Mouse (Mus musculus) liver, embryonic 14.5 days (tissue): Measurements from ENCODE around the gene Ptprd. TPM values are rescaled to one million over a fixed set of nuclear protein-coding genes. Genes with fewer than 3 reads are reported as not detected.

Experiments
- ATAC-seq: fragments of 200-750 bp; cut with Nextera tagmentation; 2 replicates; pipeline ENCODE4 v1.8.0; 2017; ENCODE audit warnings: moderate number of reproducible peaks, mild to moderate bottlenecking, moderate library complexity; ENCODE audit not compliant: insufficient read depth
- DNase-seq, 3 experiments: peaks; one replicate each; pipeline ENCODE4 v3.0.0-alpha.2; 2012 to 2013; ENCODE audit warnings: low read depth in 3 of 3, low spot score in 3 of 3
- H3K27ac ChIP-seq: fragments of 300-500 bp; sonication (generic); 2 replicates; pipeline ENCODE4 v1.5.1; 2014; ENCODE audit warnings: moderate library complexity, mild to moderate bottlenecking, control low read depth, inconsistent platforms
- H3K27me3 ChIP-seq: fragments of 300-500 bp; sonication (generic); 2 replicates; pipeline ENCODE4 v1.6.1; 2014; ENCODE audit warnings: mild to moderate bottlenecking, low read length, moderate library complexity; ENCODE audit not compliant: control insufficient read depth, insufficient read depth
- H3K36me3 ChIP-seq: fragments of 300-500 bp; sonication (generic); replicated peaks from 2 replicates; pipeline ENCODE4 v1.6.1; 2014; ENCODE audit warnings: low read depth; ENCODE audit not compliant: control insufficient read depth, insufficient read depth
- H3K4me1 ChIP-seq, 2 experiments: fragments of 200-500 bp in 1 of 2; fragments of 300-500 bp in 1 of 2; sonication (generic) in 1 of 2; replicated peaks; 2 replicates each; pipeline ENCODE4 v1.6.1; 2012 to 2014; ENCODE audit warnings: antibody characterized with exemption in 1 of 2, inconsistent platforms in 1 of 2, low read length in 1 of 2; ENCODE audit not compliant: control insufficient read depth in 2 of 2, insufficient read depth in 2 of 2
- H3K4me2 ChIP-seq: fragments of 300-500 bp; sonication (generic); 2 replicates; pipeline ENCODE4 v1.6.1; 2014; ENCODE audit warnings: low read depth, mild to moderate bottlenecking, control low read depth, moderate library complexity
- H3K4me3 ChIP-seq, 2 experiments: fragments of 200-500 bp in 1 of 2; fragments of 300-500 bp in 1 of 2; sonication (generic) in 1 of 2; 2 replicates each; pipeline ENCODE4 v1.5.1; 2012 to 2014; ENCODE audit warnings: low read depth in 2 of 2, low read length in 2 of 2, mild to moderate bottlenecking in 2 of 2, control low read depth in 1 of 2, inconsistent platforms in 1 of 2, moderate library complexity in 1 of 2; ENCODE audit not compliant: insufficient read depth in 1 of 2
- H3K9ac ChIP-seq: fragments of 300-500 bp; sonication (generic); replicated peaks from 2 replicates; pipeline ENCODE4 v1.6.1; 2014; ENCODE audit warnings: mild to moderate bottlenecking, control low read depth, moderate library complexity
- H3K9me3 ChIP-seq: fragments of 300-500 bp; sonication (generic); 2 replicates; pipeline ENCODE4 v1.6.1; 2016; ENCODE audit warnings: low read length, mixed read lengths; ENCODE audit not compliant: control insufficient read depth
- CTCF ChIP-seq: IDR thresholded peaks from 2 replicates; pipeline ENCODE4 v1.5.1; 2016; ENCODE audit warnings: antibody characterized with exemption, low read depth, control low read depth
- EP300 ChIP-seq: IDR thresholded peaks from 2 replicates; pipeline ENCODE4 v1.6.1; 2016; ENCODE audit warnings: antibody characterized with exemption, low read depth
- WGBS: fragments of 180-500 bp; shearing (Covaris S2); extraction: QIAGEN DNeasy Blood & Tissue Kit; methylation state at CpG from one replicate; pipeline ENCODE4 v1.1.7; 2014; ENCODE audit not compliant: insufficient replicate concordance; 5-methylcytosine and 5-hydroxymethylcytosine counted together
- polyA plus RNA-seq, 2 experiments: library from polyadenylated mRNA; depleted of rRNA in 1 of 2; stranded (reverse) in 1 of 2; unstranded in 1 of 2; fragments of >200 nt; fragmentation: Nextera tagmentation in 1 of 2; extraction: Ambion mirVana in 1 of 2; gene quantifications; 2 replicates each; pipeline versions ENCODE4 v1.2.1 to v1.2.3; 2012 to 2014

Gene Ptprd
- polyA plus RNA-seq, 2 experiments = 1.5 to 2.8 TPM

DNA sequence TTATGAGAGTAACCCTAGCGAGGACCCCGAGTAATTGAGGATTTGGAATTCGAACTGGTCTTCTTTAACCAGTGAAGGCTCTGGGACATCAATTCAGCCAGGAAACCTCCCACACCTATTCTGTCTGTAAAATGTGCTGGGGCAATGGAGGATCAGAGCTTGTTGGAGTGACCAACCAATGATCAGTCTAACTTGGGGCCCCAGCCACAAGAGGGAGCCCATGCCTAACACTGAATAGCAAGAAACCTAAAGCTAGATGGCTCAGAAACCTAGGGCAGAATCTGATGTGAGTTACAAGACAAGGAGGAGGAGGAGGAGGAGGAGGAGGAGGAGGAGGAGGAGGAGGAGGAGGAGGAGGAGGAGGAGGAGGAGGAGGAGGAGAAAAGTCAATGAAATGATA is 1128.6 kb downstream of the Ptprd start:
- no peak for ATAC-seq
- Histone ChIP-seq H3K9me3 (no peaks in the 10 kb centered on the region), H3K4me3 (no peak overlapping the region), H3K9ac (no peak overlapping the region), H3K27ac (no peak overlapping the region), H3K27me3 (no peaks in the 10 kb centered on the region), H3K36me3 (no peaks in the 10 kb centered on the region), H3K4me1 (no peaks in the 10 kb centered on the region), H3K4me2 (no peak overlapping the region)
- TF ChIP-seq EP300 (no peak), CTCF (peak; percentile 41)
- WGBS = 47% methylated on average over 3 of the region's 3 CpGs
- DNase-seq = peak in 1 of 3 experiments; percentile 3

DNA sequence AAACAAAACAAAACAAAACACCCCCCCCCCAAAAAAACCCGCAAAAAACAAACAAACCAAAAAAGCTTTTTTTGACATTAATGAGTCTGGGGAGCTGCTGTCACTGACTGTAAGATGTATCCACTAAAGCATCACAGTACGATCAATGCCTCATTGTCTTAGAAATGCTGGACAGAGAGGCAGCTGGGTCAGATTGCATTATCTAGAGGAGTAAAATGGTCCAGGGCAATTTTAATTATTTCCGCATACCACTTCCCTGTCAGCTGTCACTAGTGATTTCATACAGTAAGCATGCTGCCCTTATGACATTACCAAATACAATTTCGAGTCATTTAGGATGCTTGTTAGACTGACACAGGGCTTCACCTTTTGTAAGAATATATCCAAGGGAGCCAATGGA is 1134.2 kb downstream of the Ptprd start:
- WGBS = 71% methylated on average over 4 of the region's 4 CpGs
- DNase-seq = no peak
- H3K27me3 ChIP-seq = no peaks in the 10 kb centered on the region
- no peaks in the 10 kb centered on the region for H3K36me3 ChIP-seq
- H3K27ac ChIP-seq = no peak overlapping the region
- H3K9me3 ChIP-seq = no peaks in the 10 kb centered on the region
- H3K4me1 ChIP-seq = no peaks in the 10 kb centered on the region
- TF ChIP-seq EP300 (no peak), CTCF (no peak)
- H3K4me3 ChIP-seq = no peak overlapping the region
- H3K4me2 ChIP-seq = no peak overlapping the region
- no peak overlapping the region for H3K9ac ChIP-seq
- ATAC-seq = no peak

DNA sequence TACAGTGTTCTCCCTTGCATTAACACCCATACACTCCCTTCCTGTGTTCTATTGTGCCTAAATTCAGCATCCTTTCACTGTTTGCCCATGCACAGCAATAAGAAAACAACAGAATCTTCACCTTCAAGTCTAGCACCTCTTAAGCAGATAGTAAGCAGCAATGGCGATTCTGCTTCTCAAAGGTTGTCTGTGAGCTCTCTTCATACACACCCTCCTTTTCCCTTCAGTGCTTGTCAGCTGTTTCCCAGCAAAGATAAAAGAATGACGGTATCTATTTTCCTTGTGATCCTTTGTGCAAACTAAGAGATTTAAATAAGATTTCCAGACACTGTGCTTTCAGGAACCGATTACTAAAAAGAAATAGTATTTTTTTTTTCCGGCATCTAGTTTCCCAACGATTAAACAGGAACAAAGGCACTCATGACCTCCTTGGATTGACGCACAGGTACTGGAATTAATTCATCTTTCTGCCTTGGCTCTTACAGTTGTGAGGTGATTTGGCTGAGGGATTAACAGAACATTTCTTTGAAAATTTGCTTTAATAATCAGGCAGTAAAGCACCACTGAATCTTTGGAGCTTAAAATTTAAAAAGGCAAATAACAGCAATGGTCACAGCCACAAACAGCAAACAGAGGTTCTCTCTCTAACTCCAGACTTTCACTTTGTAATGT is 1161.1 kb downstream of the Ptprd start:
- ATAC-seq = no peak
- no peak overlapping the region for H3K27ac ChIP-seq
- H3K4me1 ChIP-seq = no peaks in the 10 kb centered on the region
- H3K4me3 ChIP-seq = no peak overlapping the region
- no peaks in the 10 kb centered on the region for H3K27me3 ChIP-seq
- 72% methylated on average over 6 of the region's 6 CpGs for WGBS
- no peak for DNase-seq
- H3K4me2 ChIP-seq = no peak overlapping the region
- no peak overlapping the region for H3K9ac ChIP-seq
- H3K9me3 ChIP-seq = no peaks in the 10 kb centered on the region
- no peaks in the 10 kb centered on the region for H3K36me3 ChIP-seq
- TF ChIP-seq CTCF = no peak
- no peak for TF ChIP-seq EP300

DNA sequence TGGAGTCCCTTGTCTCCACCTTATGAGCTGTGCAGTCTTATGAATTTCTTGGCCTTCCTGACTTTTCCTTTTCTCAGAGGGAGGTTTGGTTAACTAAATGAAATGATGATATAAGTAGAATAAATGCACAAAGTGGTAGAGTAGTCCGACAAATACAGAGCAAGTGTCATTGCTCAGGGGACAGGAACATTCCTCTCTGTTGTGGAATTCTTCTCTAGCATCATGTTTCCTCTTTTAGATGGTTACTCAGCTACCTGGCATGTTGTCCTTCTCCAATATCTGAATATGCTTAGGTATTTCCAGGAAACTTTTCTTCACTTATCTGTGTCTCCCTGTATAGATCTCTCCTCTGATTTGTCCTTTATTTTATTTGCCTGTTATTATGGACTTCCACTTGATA is 1207.3 kb downstream of the Ptprd start:
- WGBS = 48% methylated on average over 1 of the region's 1 CpGs
- ATAC-seq = no peak
- H3K4me1 ChIP-seq = no peaks in the 10 kb centered on the region
- H3K9me3 ChIP-seq = no peaks in the 10 kb centered on the region
- no peak overlapping the region for H3K4me2 ChIP-seq
- no peak for TF ChIP-seq EP300
- no peak for TF ChIP-seq CTCF
- H3K9ac ChIP-seq = no peak overlapping the region
- no peaks in the 10 kb centered on the region for H3K27me3 ChIP-seq
- H3K4me3 ChIP-seq = no peak overlapping the region
- DNase-seq = no peak
- no peaks in the 10 kb centered on the region for H3K36me3 ChIP-seq
- no peak overlapping the region for H3K27ac ChIP-seq

DNA sequence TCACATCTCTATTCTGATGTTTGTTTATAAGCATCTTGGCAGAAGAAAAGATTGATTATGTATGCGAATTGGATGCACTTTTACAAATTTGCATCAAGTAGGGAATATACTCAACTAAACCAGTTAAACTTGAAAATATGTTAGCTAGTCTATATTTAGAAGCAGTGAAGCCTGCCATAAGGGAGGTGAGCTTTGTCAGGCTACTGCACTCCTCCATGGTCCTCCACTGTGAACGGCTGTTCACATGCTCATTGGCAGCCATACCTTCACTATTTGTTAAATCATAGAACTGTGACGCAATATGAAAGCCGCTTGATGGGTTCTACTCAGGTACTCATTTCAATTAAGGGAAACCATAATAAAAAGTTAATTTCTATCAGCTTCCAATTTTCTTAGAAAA is 1215.6 kb downstream of the Ptprd start:
- no peaks in the 10 kb centered on the region for H3K9me3 ChIP-seq
- WGBS = 75% methylated on average over 4 of the region's 4 CpGs
- no peak overlapping the region for H3K4me2 ChIP-seq
- TF ChIP-seq EP300 (no peak), CTCF (no peak)
- no peak overlapping the region for H3K4me3 ChIP-seq
- H3K36me3 ChIP-seq = no peaks in the 10 kb centered on the region
- no peak overlapping the region for H3K27ac ChIP-seq
- no peaks in the 10 kb centered on the region for H3K27me3 ChIP-seq
- no peaks in the 10 kb centered on the region for H3K4me1 ChIP-seq
- DNase-seq = no peak
- H3K9ac ChIP-seq = no peak overlapping the region
- no peak for ATAC-seq
